Mouse (Mus musculus) hindbrain, embryonic 15.5 days (tissue): ENCODE data around the gene Ctse. TPM values are rescaled to one million over a fixed set of nuclear protein-coding genes. Genes with fewer than 3 reads are reported as not detected.
"Not testable (repeated sequence)": the region's sequence is repeated elsewhere in the genome, so short reads cannot be mapped to it uniquely, and the experiment has no call there.

Experiments
- ATAC-seq: fragments of 200-750 bp; cut with Nextera tagmentation; 2 replicates; pipeline ENCODE4 v1.8.0; 2017; ENCODE audit warnings: low read depth, moderate number of reproducible peaks, moderate TSS enrichment; ENCODE audit not compliant: low FRiP score
- H3K27ac ChIP-seq: fragments of 300-500 bp; sonication (generic); replicated peaks from 2 replicates; pipeline ENCODE4 v1.5.1; 2015; ENCODE audit warnings: mild to moderate bottlenecking, inconsistent platforms
- H3K27me3 ChIP-seq: fragments of 300-500 bp; sonication (generic); 2 replicates; pipeline ENCODE4 v1.6.1; 2015; ENCODE audit warnings: control low read depth, inconsistent platforms
- H3K36me3 ChIP-seq: fragments of 300-500 bp; sonication (generic); 2 replicates; pipeline ENCODE4 v1.6.1; 2015; ENCODE audit warnings: control low read depth, inconsistent platforms
- H3K4me1 ChIP-seq: fragments of 300-500 bp; sonication (generic); replicated peaks from 2 replicates; pipeline ENCODE4 v1.6.1; 2015; ENCODE audit warnings: control low read depth, inconsistent platforms
- H3K4me2 ChIP-seq: fragments of 300-500 bp; sonication (generic); 2 replicates; pipeline ENCODE4 v1.6.1; 2015; ENCODE audit warnings: moderate library complexity, mild to moderate bottlenecking, inconsistent platforms
- H3K4me3 ChIP-seq: fragments of 300-500 bp; sonication (generic); 2 replicates; pipeline ENCODE4 v1.5.1; 2015; ENCODE audit warnings: mild to moderate bottlenecking, inconsistent platforms
- H3K9ac ChIP-seq: fragments of 300-500 bp; sonication (generic); 2 replicates; pipeline ENCODE4 v1.6.1; 2015; ENCODE audit warnings: inconsistent platforms
- H3K9me3 ChIP-seq: fragments of 300-500 bp; sonication (generic); 2 replicates; pipeline ENCODE4 v1.6.1; 2016; ENCODE audit warnings: control low read depth, inconsistent platforms
- WGBS: fragments of 180-500 bp; shearing (Covaris S2); methylation state at CpG from one replicate; pipeline ENCODE4 v1.1.7; 2015; 5-methylcytosine and 5-hydroxymethylcytosine counted together
- polyA plus RNA-seq: library from polyadenylated mRNA; unstranded; fragments of >200 nt; fragmentation: Nextera tagmentation; extraction: Ambion mirVana; gene quantifications from 2 replicates; pipeline ENCODE4 v1.2.1, GENCODE M21; 2015

Ctse gene
- polyA plus RNA-seq, 1 experiment from 2014 or later, result not detected

- Histone ChIP-seq H3K4me1 (no peaks in the 10 kb centered on the region), H3K27ac (no peak overlapping the region), H3K27me3 (no peaks in the 10 kb centered on the region), H3K9me3 (no peaks in the 10 kb centered on the region), H3K4me3 (no peak overlapping the region), H3K36me3 (no peaks in the 10 kb centered on the region), H3K9ac (no peak overlapping the region), H3K4me2 (no peak overlapping the region)
- ATAC-seq, result no peak
- 70% methylated on average over 3 of the region's 3 CpGs for WGBS
Measured at GRCm38 (mm10) chr1:131624175-131624835, 13.8 kb upstream of the Ctse start.

DNA sequence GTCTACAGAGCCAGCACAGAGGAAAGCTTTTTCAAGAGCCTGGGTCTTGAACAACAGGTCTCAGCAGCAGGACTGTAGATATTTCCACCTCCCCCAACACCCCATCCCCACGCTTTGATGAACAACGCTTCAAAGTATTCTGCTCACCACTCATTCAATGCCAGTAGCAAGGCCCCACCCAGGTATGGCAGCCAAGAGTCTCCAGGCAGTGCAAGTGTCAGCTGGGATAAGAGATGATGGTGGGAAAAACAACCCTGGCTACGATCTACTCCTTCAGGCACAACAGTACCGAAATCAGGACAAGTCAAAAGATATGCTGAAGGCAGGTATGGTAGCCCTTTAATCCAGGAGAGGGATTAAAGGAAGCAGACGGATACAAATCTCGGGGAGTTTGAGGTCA lies 11.9 kb upstream of the Ctse start:
- H3K9me3 ChIP-seq, result no peaks in the 10 kb centered on the region
- no peak for ATAC-seq
- H3K27me3 ChIP-seq, result no peaks in the 10 kb centered on the region
- H3K4me3 ChIP-seq, result no peak overlapping the region
- 89% methylated on average over 6 of the region's 6 CpGs for WGBS
- no peaks in the 10 kb centered on the region for H3K4me1 ChIP-seq
- no peaks in the 10 kb centered on the region for H3K36me3 ChIP-seq
- no peak overlapping the region for H3K4me2 ChIP-seq
- H3K9ac ChIP-seq, result no peak overlapping the region
- H3K27ac ChIP-seq, result no peak overlapping the region

GRCm38 (mm10) chr1:131632216-131632615 lies 5.9 kb upstream of the Ctse start:
- WGBS, result 51% methylated on average over 6 of the region's 6 CpGs
- not testable (repeated sequence) for H3K36me3 ChIP-seq, H3K27ac ChIP-seq, H3K4me2 ChIP-seq, H3K9ac ChIP-seq, H3K4me3 ChIP-seq, H3K9me3 ChIP-seq, H3K4me1 ChIP-seq, ATAC-seq, H3K27me3 ChIP-seq

- H3K4me3 ChIP-seq, result no peak overlapping the region
- H3K4me2 ChIP-seq, result no peak overlapping the region
- H3K4me1 ChIP-seq, result no peaks in the 10 kb centered on the region
- H3K9ac ChIP-seq, result no peak overlapping the region
- no peaks in the 10 kb centered on the region for H3K9me3 ChIP-seq
- no peaks in the 10 kb centered on the region for H3K27me3 ChIP-seq
- H3K27ac ChIP-seq, result no peak overlapping the region
- H3K36me3 ChIP-seq, result no peaks in the 10 kb centered on the region
- ATAC-seq, result no peak
Measured at GRCm38 (mm10) chr1:131634495-131634894, 3.6 kb upstream of the Ctse start.

DNA sequence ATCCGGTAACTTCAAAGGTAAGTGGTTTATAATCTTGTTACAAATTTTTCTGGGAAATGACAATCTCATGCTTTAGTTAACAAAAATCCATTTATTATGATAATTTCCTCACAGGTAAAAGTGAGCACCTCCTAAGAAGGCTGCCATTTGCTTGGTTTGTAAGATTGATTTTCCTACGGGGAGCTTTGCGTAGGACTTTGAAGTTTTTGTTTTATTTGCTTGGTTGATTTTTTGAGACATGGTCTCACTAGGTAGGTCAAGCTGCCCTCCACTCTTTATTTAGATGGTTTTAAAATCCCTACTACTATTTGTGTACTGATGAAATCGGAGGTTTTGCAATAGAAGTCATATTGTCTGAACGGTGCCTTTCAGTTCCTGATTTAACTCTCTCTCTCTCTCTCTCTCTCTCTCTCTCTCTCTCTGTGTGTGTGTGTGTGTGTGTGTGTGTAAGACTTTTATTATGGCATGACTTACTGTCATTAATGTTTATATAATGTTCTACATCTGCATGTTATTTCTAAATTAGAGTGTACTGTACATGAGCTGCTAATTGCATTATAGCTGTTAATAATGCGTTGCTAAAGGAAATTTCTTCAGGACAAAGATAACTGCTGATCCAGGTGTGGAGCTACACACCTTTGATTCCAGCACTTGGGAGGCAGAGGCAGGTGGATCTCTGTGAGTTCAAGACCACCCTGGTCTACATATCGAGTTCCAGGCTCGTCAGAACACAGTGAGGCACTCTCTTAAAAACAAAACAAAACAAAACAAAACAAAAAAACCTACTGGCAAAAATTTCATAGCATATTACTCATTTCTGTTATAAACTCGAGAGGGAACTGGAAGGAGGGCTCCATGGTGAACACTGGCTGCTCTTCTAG lies 675 bp downstream of the Ctse start:
- no peak overlapping the region for H3K4me2 ChIP-seq
- WGBS, result 87% methylated on average over 9 of the region's 9 CpGs
- H3K4me1 ChIP-seq, result no peaks in the 10 kb centered on the region
- H3K36me3 ChIP-seq, result no peaks in the 10 kb centered on the region
- no peaks in the 10 kb centered on the region for H3K27me3 ChIP-seq
- no peaks in the 10 kb centered on the region for H3K9me3 ChIP-seq
- H3K4me3 ChIP-seq, result no peak overlapping the region
- H3K9ac ChIP-seq, result no peak overlapping the region
- H3K27ac ChIP-seq, result no peak overlapping the region
- ATAC-seq, result no peak

DNA sequence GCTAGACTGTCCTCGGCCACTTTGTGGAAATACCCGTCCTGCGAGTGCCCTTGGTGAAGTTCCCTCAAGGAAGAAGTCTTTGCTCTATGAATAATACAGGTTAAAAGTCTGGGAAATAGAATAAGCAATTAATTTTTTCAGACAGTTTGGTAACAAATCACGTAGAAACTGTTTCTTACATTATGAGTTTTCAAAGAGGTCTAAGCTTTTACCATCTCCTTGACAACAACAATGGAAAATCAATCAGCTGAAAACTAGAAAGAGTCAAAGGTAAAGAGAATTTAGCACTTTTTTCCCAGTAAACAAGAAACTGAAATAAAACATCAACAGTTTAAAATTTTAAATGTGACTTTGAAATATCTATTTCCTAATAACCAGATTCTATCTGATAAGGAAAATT lies 2.0 kb downstream of the Ctse start:
- Histone ChIP-seq H3K27ac (no peak overlapping the region), H3K36me3 (no peaks in the 10 kb centered on the region), H3K27me3 (no peaks in the 10 kb centered on the region), H3K9ac (no peak overlapping the region), H3K4me1 (no peaks in the 10 kb centered on the region), H3K4me3 (no peak overlapping the region), H3K4me2 (no peak overlapping the region), H3K9me3 (no peaks in the 10 kb centered on the region)
- WGBS, result 81% methylated on average over 4 of the region's 4 CpGs
- ATAC-seq, result no peak

DNA sequence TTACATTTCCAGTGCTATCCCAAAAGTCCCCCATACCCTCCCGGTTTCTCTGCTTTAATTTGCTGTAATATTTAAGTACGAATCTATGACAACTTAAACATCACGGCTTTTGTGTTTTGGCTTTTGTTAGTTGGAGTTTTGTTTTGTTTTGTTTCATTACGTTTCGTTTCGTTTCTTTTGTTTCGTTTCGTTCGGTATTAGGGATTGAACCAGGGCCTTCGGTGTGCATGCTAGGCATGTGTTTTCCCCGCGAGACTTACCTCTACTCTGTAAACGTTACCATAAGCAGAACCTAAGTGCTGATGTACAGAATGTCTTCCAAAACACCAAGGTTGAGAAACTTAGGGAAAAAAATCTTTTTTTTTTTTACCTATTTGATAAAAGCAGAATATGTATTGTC lies 3.5 kb downstream of the Ctse start:
- no peak overlapping the region for H3K4me2 ChIP-seq

GRCm38 (mm10) chr1:131642251-131642650 lies 4.1 kb downstream of the Ctse start:
- 95% methylated on average over 2 of the region's 2 CpGs for WGBS
- no peak for ATAC-seq
- Histone ChIP-seq H3K4me2 (no peak overlapping the region), H3K4me1 (no peaks in the 10 kb centered on the region), H3K4me3 (no peak overlapping the region), H3K9me3 (no peaks in the 10 kb centered on the region), H3K27ac (no peak overlapping the region), H3K36me3 (no peaks in the 10 kb centered on the region), H3K9ac (no peak overlapping the region), H3K27me3 (no peaks in the 10 kb centered on the region)

More for the DNA sequence above, 3.5 kb downstream of the Ctse start:
- no peaks in the 10 kb centered on the region for H3K9me3 ChIP-seq
- WGBS, result 93% methylated on average over 13 of the region's 13 CpGs
- no peaks in the 10 kb centered on the region for H3K36me3 ChIP-seq
- H3K4me3 ChIP-seq, result no peak overlapping the region
- no peaks in the 10 kb centered on the region for H3K27me3 ChIP-seq
- no peak overlapping the region for H3K27ac ChIP-seq
- ATAC-seq, result no peak
- no peaks in the 10 kb centered on the region for H3K4me1 ChIP-seq
- H3K9ac ChIP-seq, result no peak overlapping the region

GRCm38 (mm10) chr1:131652670-131653443 lies 14.8 kb downstream of the Ctse start:
- Histone ChIP-seq H3K4me3 (no peak overlapping the region), H3K27ac (no peak overlapping the region), H3K9ac (no peak overlapping the region), H3K27me3 (no peaks in the 10 kb centered on the region), H3K9me3 (no peaks in the 10 kb centered on the region), H3K4me2 (no peak overlapping the region), H3K4me1 (peaks cover 12% of the 10 kb centered on the region), H3K36me3 (no peaks in the 10 kb centered on the region)
- WGBS, result 71% methylated on average over 12 of the region's 12 CpGs
- ATAC-seq, result no peak

DNA sequence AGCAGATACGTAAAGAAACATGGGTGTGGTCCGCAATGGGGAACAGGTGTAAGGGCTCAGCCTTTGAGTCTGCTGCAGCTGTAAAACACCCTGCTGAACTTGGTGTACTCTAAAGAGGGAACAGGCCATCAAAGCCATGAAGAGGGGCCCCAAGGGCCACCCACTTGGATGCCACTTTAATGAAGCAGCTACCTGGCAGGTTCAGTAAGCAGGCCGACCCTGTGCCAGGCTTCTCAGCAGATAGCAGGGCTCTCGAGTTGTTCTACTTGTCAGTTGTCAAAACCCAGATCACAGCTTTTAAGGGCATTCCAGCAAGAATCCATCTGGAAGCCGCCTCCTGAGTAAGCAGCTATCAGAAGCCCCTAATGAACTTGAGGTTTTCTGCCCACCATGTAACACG lies 17.5 kb downstream of the Ctse start:
- ATAC-seq, result no peak
- H3K9me3 ChIP-seq, result no peaks in the 10 kb centered on the region
- no peaks in the 10 kb centered on the region for H3K27me3 ChIP-seq
- no peak overlapping the region for H3K4me3 ChIP-seq
- 93% methylated on average over 6 of the region's 6 CpGs for WGBS
- no peak overlapping the region for H3K27ac ChIP-seq
- peaks cover 12% of the 10 kb centered on the region for H3K4me1 ChIP-seq
- H3K4me2 ChIP-seq, result no peak overlapping the region
- no peak overlapping the region for H3K9ac ChIP-seq
- H3K36me3 ChIP-seq, result no peaks in the 10 kb centered on the region

- Histone ChIP-seq H3K4me1 (peaks cover 12% of the 10 kb centered on the region), H3K4me2 (peak overlapping the region; percentile 46), H3K27me3 (no peaks in the 10 kb centered on the region), H3K36me3 (no peaks in the 10 kb centered on the region), H3K4me3 (peak overlapping the region; percentile 29), H3K9ac (peak overlapping the region; percentile 23), H3K27ac (peak overlapping the region; percentile 83), H3K9me3 (no peaks in the 10 kb centered on the region)
- peak; percentile 92 for ATAC-seq
- 0% methylated on average over 11 of the region's 11 CpGs for WGBS
Measured at GRCm38 (mm10) chr1:131657945-131658354, 19.8 kb downstream of the Ctse start.

DNA sequence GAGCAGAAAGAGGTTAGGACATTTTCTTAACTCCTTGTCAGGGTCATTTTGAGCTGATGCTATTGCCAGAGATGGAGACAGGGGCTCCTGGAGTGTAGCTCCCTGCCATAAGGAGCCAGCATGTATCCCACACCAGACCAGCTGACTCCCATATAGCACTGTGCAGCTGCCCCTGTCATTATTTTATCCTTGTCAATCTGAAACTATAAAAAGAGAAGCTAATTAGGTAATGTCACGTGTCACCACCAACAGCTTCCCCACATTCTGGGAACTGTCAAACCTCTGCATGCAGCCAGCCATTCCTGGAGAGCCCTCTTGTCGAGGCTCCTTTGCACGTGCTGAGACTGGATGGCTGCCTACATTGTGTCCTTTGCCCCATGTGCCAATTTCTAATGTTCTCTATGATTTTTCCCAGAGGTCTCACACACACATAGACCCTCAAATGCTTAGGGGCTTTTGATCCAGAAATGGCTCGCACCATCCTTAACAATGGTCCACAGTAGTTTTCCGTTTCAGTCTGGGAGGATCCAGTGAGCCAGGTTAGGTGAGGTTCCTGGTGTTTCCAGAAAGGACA lies 21.5 kb downstream of the Ctse start:
- H3K27me3 ChIP-seq, result no peaks in the 10 kb centered on the region
- no peak for ATAC-seq
- no peaks in the 10 kb centered on the region for H3K9me3 ChIP-seq
- H3K4me2 ChIP-seq, result no peak overlapping the region
- H3K9ac ChIP-seq, result no peak overlapping the region
- H3K4me1 ChIP-seq, result peaks cover 8% of the 10 kb centered on the region
- no peak overlapping the region for H3K4me3 ChIP-seq
- 61% methylated on average over 5 of the region's 5 CpGs for WGBS
- no peaks in the 10 kb centered on the region for H3K36me3 ChIP-seq
- H3K27ac ChIP-seq, result no peak overlapping the region
